Mouse (Mus musculus) spleen, adult 18-20 months (tissue): ENCODE measurements around the gene Gipc3.

ENCODE experiments used
- DNase-seq, 2 experiments: peaks; one replicate each; pipeline ENCODE4 v3.0.0; 2022; ENCODE audit warnings: mixed read lengths in 2 of 2

Gipc3 gene

GRCm38 (mm10) chr10:81366477-81367206 is 23.6 kb upstream of the Gipc3 start:
- DNase-seq: no peak

- DNase-seq: no peak
Observed at GRCm38 (mm10) chr10:81365672-81366476, 22.8 kb upstream of the Gipc3 start, which contains the start of gene 4930404N11Rik. Gene 4930404N11Rik, minus strand, starts transcription at chr10:81365816.

DNA sequence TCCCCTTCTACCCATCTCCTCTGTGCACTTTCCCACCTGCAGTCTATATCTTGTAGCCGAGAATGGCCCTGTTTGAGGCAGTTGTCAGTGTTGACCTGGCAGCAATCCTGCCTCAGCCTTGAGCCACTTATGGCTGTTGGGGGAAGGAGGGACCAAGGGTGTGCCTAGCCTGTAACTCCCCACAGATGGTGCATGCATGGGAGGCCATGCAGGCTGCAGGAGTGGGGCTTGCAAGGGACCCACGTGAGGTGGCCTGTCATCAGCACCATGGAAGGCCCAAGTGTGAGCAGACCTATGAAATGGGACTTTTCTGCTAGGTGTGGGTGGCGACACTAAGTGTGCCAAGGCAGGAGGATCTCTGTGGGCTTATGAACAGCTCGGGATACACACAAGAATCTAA is 22.0 kb upstream of the Gipc3 start:
- no peak for DNase-seq

DNA sequence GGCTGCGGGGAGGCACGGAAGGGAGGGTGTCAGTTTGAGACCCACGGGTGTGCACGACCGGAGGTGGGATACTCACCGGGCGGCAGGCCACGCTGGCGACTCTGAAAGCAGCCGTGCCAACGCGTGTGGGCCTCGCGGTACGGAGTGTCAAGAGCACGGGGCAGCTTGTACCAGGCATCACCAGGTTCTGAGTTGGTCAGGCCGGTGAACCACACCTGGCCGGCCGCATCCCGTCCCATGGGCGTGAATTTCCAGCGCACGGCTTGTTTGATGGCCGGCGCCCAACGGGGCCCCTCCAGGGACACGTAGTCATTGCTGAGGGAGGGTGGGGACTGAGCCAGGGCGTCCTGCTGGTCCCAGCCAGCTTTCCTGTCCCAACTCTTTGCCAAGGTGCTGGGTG is 21.6 kb upstream of the Gipc3 start:
- DNase-seq: no peak

- DNase-seq: no peak
Observed at GRCm38 (mm10) chr10:81363436-81364346, 20.6 kb upstream of the Gipc3 start.

GRCm38 (mm10) chr10:81362336-81362949 is 19.4 kb upstream of the Gipc3 start:
- no peak for DNase-seq

- no peak for DNase-seq
Observed at GRCm38 (mm10) chr10:81360721-81361120, 17.7 kb upstream of the Gipc3 start.

DNA sequence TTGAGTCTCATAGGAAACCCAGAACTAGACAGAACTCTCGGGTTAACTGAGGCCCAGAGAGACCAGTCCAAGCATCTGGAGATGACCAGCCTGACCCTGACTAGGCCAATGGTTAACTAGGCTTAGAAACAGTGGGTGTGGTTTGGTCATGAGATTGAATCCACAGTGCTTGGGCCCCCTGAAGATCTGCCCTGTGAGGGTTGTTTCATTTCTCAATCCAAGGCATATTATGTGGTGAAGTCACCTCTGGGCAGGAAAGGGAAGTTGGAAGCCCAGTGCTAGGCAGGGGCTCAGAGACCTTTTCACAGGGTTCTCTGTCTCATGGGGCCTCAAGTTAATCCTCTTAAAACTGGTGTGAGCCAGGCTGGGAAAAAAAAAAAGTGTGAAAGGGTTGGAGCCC is 15.8 kb upstream of the Gipc3 start:
- no peak for DNase-seq

DNA sequence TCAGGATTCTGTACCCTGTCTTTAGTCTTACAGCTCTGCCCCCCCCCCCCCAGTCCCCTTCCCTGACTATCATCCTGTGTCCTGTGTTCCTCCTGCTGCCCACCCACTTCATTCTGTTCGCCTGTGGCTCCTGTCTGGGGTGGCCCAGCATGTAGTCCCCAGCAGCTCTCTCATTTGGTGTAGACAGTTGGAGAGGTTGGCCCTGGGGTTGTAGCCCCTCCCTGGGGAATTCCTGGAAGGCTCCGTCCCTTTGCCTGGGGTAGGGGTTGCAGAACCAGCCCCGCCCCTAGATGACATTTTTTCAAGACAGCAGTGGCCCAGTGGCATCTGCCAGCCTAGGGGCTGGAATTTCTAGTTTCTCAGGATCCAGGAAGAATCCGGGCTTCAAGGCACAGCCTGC is 15.1 kb upstream of the Gipc3 start:
- no peak for DNase-seq

GRCm38 (mm10) chr10:81356991-81357844 is 14.2 kb upstream of the Gipc3 start, which contains the start of gene Mfsd12:
Gene Mfsd12, plus strand, starts transcription at chr10:81357491.
- peak; percentile 83 to 86 for DNase-seq

DNA sequence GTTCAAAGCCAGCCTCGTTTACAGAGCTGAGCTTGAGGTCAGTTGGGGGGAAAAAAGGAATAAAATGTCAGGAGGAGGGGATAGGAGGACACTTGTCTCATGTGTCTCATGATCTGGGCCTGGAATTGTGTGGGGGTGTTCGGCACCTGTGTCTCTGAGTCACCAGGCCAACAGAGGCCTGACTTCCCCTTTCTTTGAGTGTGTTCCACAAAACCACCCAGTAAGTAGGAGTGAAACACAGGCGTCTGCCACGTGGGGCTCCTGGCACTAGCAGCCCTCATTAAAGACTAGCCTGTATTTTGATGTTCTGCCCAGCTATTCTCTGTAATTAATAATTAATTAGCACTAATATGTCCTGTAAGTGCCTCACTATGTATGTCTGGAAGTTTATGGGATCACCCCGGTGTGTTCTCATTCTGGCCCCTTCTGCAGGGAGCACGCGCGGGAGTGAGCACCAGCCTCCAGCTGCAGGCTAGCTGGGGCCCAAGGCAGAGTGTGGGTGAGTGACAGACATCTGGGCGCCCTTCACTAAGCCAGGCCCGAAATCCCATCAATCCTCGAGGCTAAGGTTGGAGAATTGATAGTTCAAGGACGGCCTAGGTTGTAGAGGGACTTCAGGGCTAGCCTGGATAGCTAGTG is 13.4 kb upstream of the Gipc3 start:
- no peak for DNase-seq

- DNase-seq: no peak
Observed at GRCm38 (mm10) chr10:81355533-81355932, 12.5 kb upstream of the Gipc3 start.

GRCm38 (mm10) chr10:81354738-81355477 is 11.8 kb upstream of the Gipc3 start:
- no peak for DNase-seq

DNA sequence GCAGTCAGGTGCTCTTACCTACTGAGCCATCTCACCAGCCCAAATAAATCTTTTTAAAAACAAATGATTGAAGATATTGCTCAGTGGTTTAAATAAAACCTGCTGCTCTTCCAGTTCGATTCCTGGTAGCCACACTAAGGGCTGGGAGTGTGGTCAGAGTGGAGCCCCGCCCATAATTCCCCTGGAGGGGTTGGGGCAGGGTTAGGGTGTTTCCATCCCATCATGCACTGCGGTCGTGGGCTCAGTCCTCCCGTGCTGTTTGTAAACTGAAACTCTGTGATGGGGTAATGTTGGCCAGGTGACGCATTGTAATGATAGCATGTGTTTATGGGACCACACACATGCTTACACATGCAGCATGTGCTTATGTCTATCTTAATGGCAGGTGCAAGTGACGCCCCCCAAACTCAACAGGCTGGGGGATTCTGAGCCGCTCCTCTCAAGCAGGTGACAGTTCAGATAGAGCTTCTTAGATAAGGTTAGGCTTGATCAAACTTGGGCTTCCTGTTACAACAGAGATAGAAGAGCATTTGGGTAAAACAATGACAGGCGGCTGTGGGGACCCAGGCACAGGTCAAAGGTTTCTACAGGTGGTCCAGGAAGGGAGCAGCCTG is 8.7 kb upstream of the Gipc3 start:
- DNase-seq: no peak

- DNase-seq: peak; percentile 97 to 99
Observed at GRCm38 (mm10) chr10:81350351-81351063, 7.4 kb upstream of the Gipc3 start, which contains the start of gene Hmg20b. Gene Hmg20b, minus strand, starts transcription at chr10:81350480.

DNA sequence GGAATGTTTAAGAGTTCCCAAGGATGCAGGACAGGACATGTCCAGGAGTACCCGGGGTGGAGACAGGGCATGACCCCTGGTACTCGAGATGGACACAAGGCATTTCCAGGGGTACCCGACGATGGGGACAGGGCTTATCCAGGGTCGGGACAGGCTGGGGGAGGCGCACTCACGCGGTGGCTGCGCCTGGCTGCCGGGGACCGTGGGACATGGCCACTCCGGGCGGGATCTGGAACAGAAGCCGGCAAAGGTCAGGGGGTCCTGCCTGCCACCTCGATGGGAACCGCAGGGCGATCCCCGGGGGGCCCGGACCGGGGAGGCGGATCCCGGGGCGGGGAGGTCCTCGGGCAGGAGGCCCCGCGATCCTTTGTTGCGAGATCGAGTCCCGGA is 6.9 kb upstream of the Gipc3 start:
- DNase-seq: no peak

GRCm38 (mm10) chr10:81349146-81349545 is 6.1 kb upstream of the Gipc3 start:
- DNase-seq: no peak

DNA sequence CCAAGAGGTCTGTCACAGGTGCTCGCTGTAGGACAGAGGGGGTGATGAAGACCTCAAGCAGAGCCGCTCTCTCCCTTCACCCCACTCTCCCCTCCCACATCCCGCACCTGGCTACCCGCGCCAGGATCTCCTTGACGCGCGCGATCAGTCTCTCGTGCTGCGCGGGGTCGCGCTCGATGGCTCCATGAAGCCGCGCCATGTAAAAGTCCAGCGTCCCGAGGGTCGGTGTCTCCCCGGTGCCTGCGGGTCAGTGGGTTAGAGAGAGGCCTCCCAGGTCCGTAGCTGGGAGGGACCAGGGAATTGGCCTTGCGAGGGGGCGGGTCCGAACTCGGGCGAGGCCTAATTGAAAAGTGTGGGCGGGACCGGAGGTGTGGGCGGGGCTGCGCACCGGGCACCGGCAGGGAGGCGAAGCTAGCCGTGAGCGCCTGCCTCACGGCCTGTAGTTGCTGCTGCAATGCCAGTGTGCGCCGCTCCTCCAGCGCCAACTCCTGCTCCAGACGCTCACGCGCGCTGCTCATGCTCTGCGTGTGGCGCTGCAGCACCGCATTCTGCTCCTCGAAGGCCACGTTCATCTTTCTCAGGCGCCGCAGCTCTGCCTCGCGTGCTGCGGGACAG is 3.5 kb upstream of the Gipc3 start:
- peak; percentile 63 to 75 for DNase-seq

DNA sequence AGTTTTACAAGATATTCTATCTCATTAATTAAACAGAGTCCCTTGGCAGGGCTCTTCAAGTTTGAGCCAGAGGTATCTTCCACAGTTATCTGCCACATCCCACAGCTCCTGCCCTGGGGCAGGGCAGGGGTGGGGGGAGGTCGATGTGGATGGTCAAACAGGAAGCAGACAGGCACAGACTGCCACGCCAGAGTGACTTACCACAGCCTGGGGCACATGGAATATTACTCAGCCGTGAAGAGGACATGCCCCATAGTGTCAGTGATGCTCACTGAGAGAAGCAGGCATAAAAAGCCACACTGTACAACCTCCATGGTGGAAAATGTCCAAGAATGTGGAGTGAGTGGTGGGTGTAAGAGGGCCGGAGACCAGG is 2.1 kb upstream of the Gipc3 start:
- no peak for DNase-seq
